Mouse (Mus musculus) thymus, adult 2 months (tissue): ENCODE measurements around the gene Crb3.

ENCODE experiments used
- CTCF ChIP-seq: fragments of 200-500 bp; IDR thresholded peaks from 2 replicates; pipeline ENCODE4 v1.5.1; 2012; ENCODE audit warnings: mild to moderate bottlenecking, control low read depth, low read length, moderate library complexity, borderline replicate concordance; ENCODE audit not compliant: control insufficient read depth, poor library complexity, insufficient read depth; ENCODE audit errors: extremely low read depth
- POLR2A ChIP-seq: fragments of 200-500 bp; IDR thresholded peaks from 2 replicates; pipeline ENCODE4 v1.6.1; 2012; ENCODE audit warnings: mild to moderate bottlenecking, low read length, control low read depth, moderate library complexity; ENCODE audit not compliant: control insufficient read depth, poor library complexity, insufficient read depth; ENCODE audit errors: extremely low read depth

DNA sequence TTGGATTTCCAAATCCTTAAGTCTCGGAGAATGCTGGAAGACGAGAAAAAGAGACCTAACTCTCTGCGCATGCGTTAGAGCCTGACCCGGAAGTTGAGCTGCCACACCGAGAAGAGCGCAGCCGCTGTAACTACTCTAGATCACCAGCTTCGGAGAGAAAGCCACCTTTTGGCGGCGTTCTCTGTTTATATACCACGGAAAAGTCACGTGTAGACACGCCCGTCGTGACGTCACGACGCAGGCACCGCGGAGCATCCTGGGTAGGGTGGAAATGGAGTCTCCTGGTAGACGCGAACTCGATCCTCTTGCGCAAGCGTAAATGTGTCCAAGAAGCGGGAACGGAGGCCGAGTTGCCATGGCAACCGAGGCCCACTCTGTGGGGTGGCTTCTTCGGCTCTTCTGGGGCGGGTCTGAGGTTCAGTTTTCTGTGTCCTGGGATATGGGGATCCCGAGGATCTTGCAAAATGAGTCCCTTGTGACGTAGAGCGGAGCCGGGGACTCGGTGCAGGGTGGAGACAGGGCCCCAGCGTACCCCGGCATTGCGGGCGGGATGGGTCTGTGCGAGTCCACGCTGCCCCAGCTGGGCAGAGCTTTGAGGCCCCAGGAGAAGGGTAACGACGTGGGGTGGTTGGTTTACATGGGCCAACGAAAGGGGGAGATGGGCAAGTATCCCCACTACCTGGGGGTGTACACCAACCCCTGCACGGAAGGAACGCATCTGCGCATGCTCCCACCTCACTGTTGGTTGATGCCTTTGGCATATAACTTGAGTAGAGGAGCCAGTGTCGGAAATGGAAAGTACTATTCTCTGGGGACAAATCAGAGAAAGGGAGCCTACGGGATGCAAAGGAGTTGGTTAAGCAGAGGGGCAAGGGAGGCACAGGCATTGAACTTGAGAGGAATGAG lies 47.4 kb upstream of the Crb3 start, which contains the start of the genes Gtf2f1 and Gm17949:
- 0 out of 2 replicates have a peak, but pooled peaks have one; percentile 43 for TF ChIP-seq CTCF
- TF ChIP-seq POLR2A, result peak; percentile 98
